10 mouse cellular contexts compared by ENCODE assay signal in genomic region chr13:78181071-78181929, GRCm38 (mm10). TPM values are rescaled to one million over a fixed set of nuclear protein-coding genes. Genes with fewer than 3 reads are reported as not detected.
A peak's percentile ranks its signal among the peaks of the same experiment; 100 is the strongest.
DNase-seq lines count a peak whose midpoint lies in the region; ATAC-seq and TF ChIP-seq lines count a peak whose summit lies in the region.
"Had no signal": no experiment of that assay in that cellular context is flagged by ENCODE, and none has a peak within 500 bp of the region (broad histone marks: within the 10 kb centered on the region; RNA-seq: fewer than 3 reads in every experiment).

No protein-coding gene starts in this region.

- no peaks in the 10 kb centered on the region for H3K9me3 ChIP-seq in hindbrain, postnatal 0 days (ENCODE audit: low read length)
- no peaks in the 10 kb centered on the region for H3K9me3 ChIP-seq in neural tube, embryonic 14.5 days (ENCODE audit: control insufficient read depth, low read length)

- peak; percentile 35; the same call in 1 of the 2 replicates for ATAC-seq in frontal cortex, adult (ENCODE audit: low TSS enrichment)
- peak; percentile 44 for ATAC-seq in hindbrain, postnatal 0 days
- ATAC-seq in neural tube, embryonic 14.5 days (ENCODE audit: low read depth) = peak; percentile 55

- no peaks in the 10 kb centered on the region for H3K36me3 ChIP-seq in hindbrain, postnatal 0 days (ENCODE audit: insufficient read depth, low read length)
- no peaks in the 10 kb centered on the region for H3K36me3 ChIP-seq in neural tube, embryonic 14.5 days (ENCODE audit: control insufficient read depth, insufficient read depth, low read length)

- peaks cover 6% of the 10 kb centered on the region for H3K4me1 ChIP-seq in hindbrain, postnatal 0 days (ENCODE audit: insufficient read depth, low read length)
- peaks cover 5% of the 10 kb centered on the region; the same call in 1 of the 2 replicates for H3K4me1 ChIP-seq in neural tube, embryonic 14.5 days (ENCODE audit: control insufficient read depth, insufficient read depth, low read length)

- H3K4me3 ChIP-seq in hindbrain, postnatal 0 days (ENCODE audit: low read length) = peak overlapping the region; percentile 37
- H3K4me3 ChIP-seq in neural tube, embryonic 14.5 days (ENCODE audit: low read depth, low read length) = peak overlapping the region; percentile 32
- H3K4me3 ChIP-seq: myocyte had no signal

- no peak for DNase-seq in frontal cortex, postnatal 25 days (ENCODE audit: low spot score in 2 of 2)
- DNase-seq in right cerebral cortex, adult 2 months (ENCODE audit: low spot score in 2 of 2) = peak; percentile 53 to 61
- no peak for DNase-seq in right cerebral cortex, postnatal 36 days (ENCODE audit: low spot score in 2 of 2)
- DNase-seq in hindbrain, postnatal 0 days (ENCODE audit: low spot score) = no peak
- no peak for DNase-seq in gastrocnemius, postnatal 10 days
- DNase-seq in lung, adult 18-20 months = no peak

- H3K9ac ChIP-seq in hindbrain, postnatal 0 days (replicated peaks; ENCODE audit: low read length) = peak overlapping the region; percentile 45
- peak overlapping the region; percentile 44 for H3K9ac ChIP-seq in neural tube, embryonic 14.5 days (replicated peaks; ENCODE audit: low read depth, low read length)

- no peak for TF ChIP-seq CTCF in hindbrain, postnatal 0 days (IDR thresholded peaks at IDR 0.05; ENCODE audit: low read depth)

- H3K27me3 ChIP-seq in hindbrain, postnatal 0 days (ENCODE audit: insufficient read depth, low read length) = peaks cover 13% of the 10 kb centered on the region; the same call in 1 of the 2 replicates
- 0 out of 2 replicates have a peak, but pooled peaks cover 3% of the 10 kb centered on the region for H3K27me3 ChIP-seq in neural tube, embryonic 14.5 days (ENCODE audit: control insufficient read depth, insufficient read depth, low read length)

- H3K27ac ChIP-seq in hindbrain, postnatal 0 days = peak overlapping the region; percentile 81
- H3K27ac ChIP-seq in neural tube, embryonic 14.5 days (ENCODE audit: low read depth, low read length) = peak overlapping the region; percentile 62

- WGBS in hindbrain, postnatal 0 days = 1% methylated on average over 44 of the region's 44 CpGs
- under 1% methylated on average over 44 of the region's 44 CpGs for WGBS in neural tube, embryonic 14.5 days

- peak overlapping the region; percentile 72 for H3K4me2 ChIP-seq in hindbrain, postnatal 0 days (ENCODE audit: low read depth, low read length)
- H3K4me2 ChIP-seq in neural tube, embryonic 14.5 days (ENCODE audit: low read depth, low read length) = peak overlapping the region; percentile 80

RNA-seq across cellular contexts. Expression of gene Nr2f1, which starts 18.3 kb away (rescaled TPM):
- total RNA-seq in hindbrain, postnatal 0 days (2014; rRNA removed) = 220 and 254 TPM in 2 replicates
- 49.8 and 51.2 TPM in 2 replicates for polyA plus RNA-seq in hindbrain, postnatal 0 days (2015; fragmentation: Nextera tagmentation; extraction: Ambion mirVana)
- 48.6 and 50.3 TPM in 2 replicates for polyA plus RNA-seq in neural tube, embryonic 14.5 days (2014; fragmentation: Nextera tagmentation; extraction: Ambion mirVana)
- 1 to 10 TPM; 3.0 to 3.3 TPM for total RNA-seq in gastrocnemius, postnatal 10 days (2021)
- total RNA-seq: common myeloid progenitor, adult 5-6 weeks had no signal

Comparison
In these comparisons a context has a peak if more than half of its experiments do, and no peak if none do; other contexts are left out.
1. DNase-seq: peak in right cerebral cortex, adult 2 months (2 of 2); none in frontal cortex, postnatal 25 days (0 of 2), right cerebral cortex, postnatal 36 days (0 of 2), hindbrain, postnatal 0 days (single experiment), gastrocnemius, postnatal 10 days (single experiment) and lung, adult 18-20 months (0 of 2).
2. RNA of gene Nr2f1, which starts 18.3 kb away (total RNA-seq): 220 to 254 TPM in hindbrain, postnatal 0 days; 3.0 to 3.3 TPM in gastrocnemius, postnatal 10 days; every median in the first group is over 10 times any median in the second.
3. Peak in every context shown above with its lines, with median percentiles within 50 percentile points of each other: ATAC-seq.